Mouse (Mus musculus) right cerebral cortex, postnatal 25 days (tissue): Measurements from ENCODE around the gene Nup98.
A peak's percentile ranks its signal among the peaks of the same experiment; 100 is the strongest.

ENCODE experiments used
- DNase-seq: peaks from one replicate; pipeline ENCODE4 v3.0.0; 2022

Gene Nup98

GRCm38 (mm10) chr7:102209756-102210721, at the start of gene Nup98, which contains the start of gene Pgap2:
Gene Nup98 (minus strand): TSS chr7:102210176.
Gene Pgap2 (plus strand): TSS chr7:102210208.
- peak; percentile 99 for DNase-seq

GRCm38 (mm10) chr7:102258753-102259152, 48.8 kb upstream of the Nup98 start:
- DNase-seq: no peak

DNA sequence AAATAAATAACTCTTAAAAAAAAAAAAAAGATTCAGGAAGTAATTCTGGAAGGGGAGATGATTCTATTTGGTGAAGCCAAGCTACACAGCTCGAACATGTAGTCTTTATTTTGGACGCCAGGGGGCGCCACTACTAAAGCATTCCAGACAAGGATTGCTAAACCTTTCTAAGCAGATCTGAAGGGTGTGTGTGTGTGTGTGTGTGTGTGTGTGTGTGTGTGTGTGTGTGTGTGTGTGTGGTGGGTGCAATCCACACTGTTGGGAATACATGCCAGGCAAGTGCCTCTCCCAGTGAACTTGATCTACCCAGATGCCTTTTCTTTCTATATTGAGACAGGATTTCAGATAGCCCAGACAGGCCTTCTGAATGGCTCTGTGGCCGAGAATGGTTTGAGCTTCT, 48.2 kb upstream of the Nup98 start:
- DNase-seq: peak; percentile 57

GRCm38 (mm10) chr7:102256636-102257035, 46.7 kb upstream of the Nup98 start:
- DNase-seq: no peak

- DNase-seq: no peak
Observed at GRCm38 (mm10) chr7:102255954-102256353, 46.0 kb upstream of the Nup98 start, which contains the start of gene Rhog. Gene Rhog (minus strand): TSS chr7:102256054.

DNA sequence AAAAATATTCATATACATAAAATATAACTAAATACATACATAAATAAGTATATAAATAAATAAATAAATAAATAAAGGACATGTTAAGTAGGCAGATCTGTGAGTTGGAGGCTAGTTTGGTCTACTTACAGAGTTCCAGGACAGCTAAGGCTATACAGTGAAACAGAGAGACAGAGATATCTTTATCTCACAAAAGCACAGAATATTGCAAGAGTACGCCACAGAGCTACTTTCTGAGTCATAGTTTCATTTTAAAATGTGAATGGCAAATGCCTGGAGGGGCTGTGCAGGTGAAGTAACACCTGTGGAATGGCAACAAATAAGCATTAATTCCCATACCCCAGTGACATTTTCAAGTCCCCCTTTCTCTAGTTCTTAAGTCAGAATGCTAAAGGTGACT, 43.7 kb upstream of the Nup98 start:
- no peak for DNase-seq

- peak; percentile 87 for DNase-seq
Observed at GRCm38 (mm10) chr7:102250631-102251214, 40.7 kb upstream of the Nup98 start.

DNA sequence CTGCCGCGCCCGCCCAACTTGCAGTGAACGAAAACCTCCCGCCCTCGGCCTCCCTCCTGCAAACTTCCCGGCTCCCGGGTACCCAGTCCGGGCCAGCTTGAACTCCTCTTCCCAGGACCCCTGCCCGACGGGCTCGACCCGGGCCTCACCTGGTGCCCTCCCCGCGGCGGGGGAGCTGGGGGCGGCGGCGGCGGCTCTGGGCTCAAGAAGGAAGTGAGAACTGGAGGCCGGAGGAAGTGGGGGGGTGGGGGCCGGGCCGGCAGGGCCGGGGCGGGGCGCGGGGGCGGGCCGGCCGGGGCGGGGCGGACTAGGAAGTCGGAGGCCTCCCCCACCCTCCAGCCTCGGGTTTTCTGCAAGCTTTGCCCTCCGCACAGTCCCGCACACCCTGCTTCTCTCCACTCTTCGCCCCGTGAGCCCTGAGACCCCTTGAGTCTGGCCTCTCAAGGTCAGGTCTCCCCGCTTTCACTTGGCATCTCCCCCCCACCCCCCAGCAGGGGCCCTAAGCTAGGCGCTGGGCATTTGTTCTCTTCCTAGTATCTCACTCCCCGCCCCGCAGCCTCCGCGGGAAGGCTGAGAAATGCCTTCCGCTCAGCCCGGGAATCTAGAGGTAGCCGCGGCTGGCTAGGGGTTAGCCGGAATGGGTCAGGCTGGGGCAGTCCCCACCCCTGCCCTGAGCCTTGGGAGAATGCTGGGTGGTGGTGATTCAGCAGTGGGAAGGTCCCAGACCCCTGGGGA, 40.1 kb upstream of the Nup98 start:
- peak; percentile 61 for DNase-seq

DNA sequence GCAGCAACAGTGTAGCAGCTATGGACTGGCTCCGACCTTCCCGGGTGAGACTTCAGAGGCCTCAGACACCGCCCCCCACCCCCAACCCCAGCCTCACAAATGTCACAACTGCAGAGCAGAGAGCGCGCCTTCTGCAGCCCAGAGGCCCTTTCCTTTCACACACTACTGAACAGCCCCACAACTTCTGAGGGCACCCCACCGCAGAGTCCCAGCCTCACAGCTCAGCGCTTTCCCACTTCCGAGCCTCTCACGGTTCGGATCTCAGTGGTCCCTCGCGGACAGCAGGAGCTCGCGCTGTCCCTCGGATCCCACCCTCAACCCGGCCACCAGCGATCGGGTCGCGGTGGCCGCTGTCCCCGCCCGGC, 39.5 kb upstream of the Nup98 start:
- DNase-seq: no peak

DNA sequence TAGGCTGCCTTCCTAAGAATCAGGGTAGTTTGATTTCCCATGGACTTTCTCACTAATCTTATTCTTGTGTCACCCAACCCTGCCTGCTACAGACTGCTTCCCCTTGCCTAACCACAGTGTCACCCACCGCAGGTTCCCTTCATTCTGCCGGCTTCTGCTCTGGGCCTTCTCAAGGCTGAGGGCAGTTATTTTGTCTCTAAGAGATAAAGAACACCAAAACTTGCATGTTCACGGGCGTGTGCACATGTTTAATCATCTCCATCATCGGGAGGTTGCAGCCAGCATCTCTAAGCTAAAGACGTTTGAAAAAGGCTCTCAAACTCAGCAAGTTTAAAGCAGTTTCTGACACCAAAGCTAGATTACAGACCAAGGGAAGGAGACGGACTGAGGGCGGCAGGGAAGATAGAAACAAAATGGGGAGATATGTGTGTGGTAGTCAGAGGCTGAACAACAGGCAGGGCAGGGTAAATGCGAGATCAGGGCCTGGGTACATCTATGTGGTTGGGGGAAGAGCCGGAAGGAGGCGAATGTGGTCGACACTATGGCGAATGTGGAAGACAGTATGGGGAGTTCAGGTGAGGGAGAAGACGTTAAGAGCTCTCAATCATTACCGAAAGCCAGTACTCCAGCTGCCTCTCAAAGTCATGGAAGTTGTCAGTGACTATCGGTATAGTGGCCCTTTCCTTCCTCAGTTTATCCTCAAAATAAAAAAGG, 38.9 kb upstream of the Nup98 start:
- no peak for DNase-seq

- DNase-seq: no peak
Observed at GRCm38 (mm10) chr7:102246956-102247797, 37.2 kb upstream of the Nup98 start.

GRCm38 (mm10) chr7:102246265-102246664, 36.3 kb upstream of the Nup98 start:
- no peak for DNase-seq

GRCm38 (mm10) chr7:102245775-102246174, 35.8 kb upstream of the Nup98 start:
- DNase-seq: no peak

- no peak for DNase-seq
Observed at GRCm38 (mm10) chr7:102244782-102245535, 35.0 kb upstream of the Nup98 start.

GRCm38 (mm10) chr7:102243870-102244269, 33.9 kb upstream of the Nup98 start:
- DNase-seq: no peak

DNA sequence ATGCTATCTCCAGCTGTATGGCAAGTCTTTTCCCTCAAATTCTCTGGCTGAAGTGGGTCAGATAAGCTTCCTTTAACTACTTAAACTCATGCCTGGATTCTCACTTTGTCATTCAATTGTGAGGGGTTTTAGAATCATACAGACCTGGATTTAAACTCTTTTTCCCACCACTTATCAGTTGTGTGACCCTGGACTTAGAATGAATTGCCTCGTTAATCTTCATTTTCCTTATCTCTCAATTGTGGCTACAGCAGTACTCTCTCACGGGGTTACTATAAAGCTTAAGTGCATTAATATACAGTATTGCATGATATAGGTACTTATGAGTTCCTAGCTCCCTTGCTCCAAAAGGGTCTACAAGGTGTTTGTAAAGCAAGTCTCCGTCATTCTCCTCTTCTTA, 32.9 kb upstream of the Nup98 start:
- no peak for DNase-seq

GRCm38 (mm10) chr7:102242371-102242770, 32.4 kb upstream of the Nup98 start:
- no peak for DNase-seq

- no peak for DNase-seq
Observed at GRCm38 (mm10) chr7:102239591-102239990, 29.6 kb upstream of the Nup98 start.

DNA sequence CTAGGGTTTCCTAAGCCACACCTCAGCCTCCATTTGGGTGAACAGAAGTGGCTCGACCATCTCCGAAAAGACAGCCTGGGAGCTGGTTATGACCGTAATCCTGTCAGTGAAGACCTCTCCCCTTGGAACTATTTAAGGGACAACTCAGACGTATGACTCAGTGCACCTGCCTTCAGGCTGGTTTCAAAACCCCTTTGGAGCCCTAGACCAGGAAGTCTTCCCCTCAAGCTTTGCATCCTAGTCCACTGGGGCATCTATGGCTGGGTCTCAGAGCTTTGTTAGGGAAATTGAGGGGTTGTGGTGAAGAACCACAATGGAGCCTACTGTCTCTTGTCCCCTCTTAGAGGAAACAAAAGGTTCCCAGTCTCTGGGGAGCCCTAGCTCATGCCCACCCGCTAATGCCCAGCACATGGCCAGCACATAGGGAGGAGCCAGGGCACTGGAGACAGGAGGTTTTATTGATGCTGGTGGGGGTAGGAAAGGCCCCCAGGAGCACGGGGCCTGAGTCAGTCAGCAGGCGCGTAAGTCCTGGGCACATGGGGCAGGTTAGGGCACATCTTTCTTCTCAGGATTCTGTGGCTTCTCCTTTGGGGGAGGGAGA, 28.8 kb upstream of the Nup98 start:
- no peak for DNase-seq

- DNase-seq: no peak
Observed at GRCm38 (mm10) chr7:102233059-102233458, 23.1 kb upstream of the Nup98 start.

DNA sequence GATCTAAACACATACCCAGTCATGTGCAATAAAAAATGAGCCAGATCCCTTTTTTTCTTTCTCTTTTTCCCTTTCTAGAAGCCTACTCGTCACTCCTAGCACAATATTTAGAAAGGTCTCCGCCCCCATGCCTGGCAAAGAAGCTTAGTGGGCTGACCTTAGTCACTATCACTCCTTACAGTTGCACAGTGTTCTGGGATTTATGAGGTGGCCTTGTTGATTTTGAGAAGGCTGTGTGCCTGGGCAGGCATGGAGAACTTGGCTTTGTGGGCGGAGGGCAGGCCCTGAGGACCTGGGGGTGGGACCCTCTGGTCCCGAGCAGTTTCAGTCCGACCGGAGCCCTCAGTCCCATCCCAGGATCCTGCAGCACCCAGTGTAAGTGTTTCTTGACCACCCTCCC, 19.8 kb upstream of the Nup98 start:
- DNase-seq: peak; percentile 2
